Mouse (Mus musculus) megakaryocyte, embryonic 14.5 days (primary cell): Measurements from ENCODE around the gene G6pc2.

Source experiments
- FLI1 ChIP-seq: IDR thresholded peaks from 2 replicates; pipeline ENCODE4 v1.6.1; 2012; ENCODE audit warnings: low read length, inconsistent platforms, mixed read lengths
- GATA1 ChIP-seq: IDR thresholded peaks from 3 replicates; pipeline ENCODE4 v1.6.1; 2012; ENCODE audit warnings: mixed read lengths, low read length, inconsistent platforms, borderline replicate concordance

DNA sequence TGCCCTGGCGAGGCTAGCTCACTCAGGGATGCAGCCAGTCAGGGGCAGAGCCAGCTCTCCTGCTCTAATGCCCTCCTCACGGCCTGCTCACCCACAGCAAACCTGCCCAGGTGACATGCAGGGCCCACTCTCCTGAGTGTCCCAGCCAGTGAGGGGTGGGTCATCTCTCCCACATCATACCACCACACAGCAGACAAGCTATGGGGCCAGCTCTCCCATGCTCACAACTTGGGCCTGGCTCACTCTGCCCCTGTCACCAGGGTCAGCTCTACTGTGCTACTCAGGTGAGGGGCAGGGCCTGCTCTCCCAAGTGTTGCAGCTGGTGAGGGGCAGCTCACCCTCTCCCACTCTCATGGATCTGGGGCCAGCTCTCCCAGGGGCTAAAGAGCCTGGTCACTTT lies 22.9 kb upstream of the G6pc2 start:
- no peak for TF ChIP-seq GATA1
- TF ChIP-seq FLI1 = no peak
